Mouse (Mus musculus) myocyte (in vitro differentiated cells): ENCODE results near the gene Apoa4. TPM values are rescaled to one million over a fixed set of nuclear protein-coding genes. Genes with fewer than 3 reads are reported as not detected.

Source experiments
- H3K27me3 ChIP-seq: one replicate; pipeline ENCODE4 v1.6.1; 2011; ENCODE audit not compliant: control insufficient read depth, insufficient read depth, insufficient read length
- H3K36me3 ChIP-seq: one replicate; pipeline ENCODE4 v1.6.1; 2011; ENCODE audit not compliant: control insufficient read depth, insufficient read depth
- H3K4me2 ChIP-seq: one replicate; pipeline ENCODE4 v1.6.1; 2011; ENCODE audit warnings: low read depth, control low read depth
- H3K4me3 ChIP-seq: one replicate; pipeline ENCODE4 v1.5.1; 2011; ENCODE audit warnings: mild to moderate bottlenecking, control low read depth, moderate library complexity
- H3K79me2 ChIP-seq: one replicate; pipeline ENCODE4 v1.6.1; 2011; ENCODE audit not compliant: control insufficient read depth, insufficient read depth
- H3ac ChIP-seq: one replicate; pipeline ENCODE4 v1.6.1; 2011; ENCODE audit not compliant: control insufficient read depth, insufficient read length
- MYOD1 ChIP-seq, 3 experiments: IDR thresholded peaks; one replicate each; pipeline ENCODE4 v1.6.1; 2011; ENCODE audit warnings: control low read depth in 2 of 3, low read depth in 2 of 3, mild to moderate bottlenecking in 2 of 3, moderate library complexity in 1 of 3; ENCODE audit not compliant: insufficient read length in 2 of 3, control insufficient read depth in 1 of 3
- POLR2A ChIP-seq: IDR thresholded peaks from one replicate; pipeline ENCODE4 v1.6.1; 2011; ENCODE audit warnings: low read depth, mild to moderate bottlenecking, control low read depth, moderate library complexity; ENCODE audit not compliant: insufficient read length
- POLR2AphosphoS2 ChIP-seq: IDR thresholded peaks from one replicate; pipeline ENCODE4 v1.6.1; 2011; ENCODE audit warnings: low read depth, control low read depth; ENCODE audit not compliant: insufficient read length
- REST ChIP-seq: IDR thresholded peaks from one replicate; pipeline ENCODE4 v1.6.1; 2011; ENCODE audit warnings: mild to moderate bottlenecking, control low read depth, moderate library complexity; ENCODE audit not compliant: insufficient read depth, insufficient read length
- TCF3 ChIP-seq: IDR thresholded peaks from one replicate; pipeline ENCODE4 v1.6.1; 2011; ENCODE audit warnings: low read depth, control low read depth; ENCODE audit not compliant: insufficient read length
- polyA plus RNA-seq: library from polyadenylated mRNA; unstranded; fragments of >200 nt; fragmentation: generic; extraction: Trizol; gene quantifications from one replicate; pipeline ENCODE4 v1.2.1, GENCODE M21; 2012; ENCODE audit warnings: missing spikeins

The Apoa4 gene
- polyA plus RNA-seq, 1 experiment: not detected

- Histone ChIP-seq H3K27me3 (no peaks in the 10 kb centered on the region), H3K4me2 (peak within 1 kb of the TSS; percentile 88), H3K4me3 (peak within 1 kb of the TSS; percentile 59), H3K79me2 (peaks cover 14% of the 10 kb centered on the region), H3K36me3 (peaks cover 33% of the 10 kb centered on the region), H3ac (peak within 1 kb of the TSS; percentile 24)
- TF ChIP-seq POLR2AphosphoS2 (peak; percentile 84), MYOD1 (IDR thresholded peaks at IDR 0.05; ENCODE audit: control insufficient read depth in 1 of 3, insufficient read length in 2 of 3, low read depth in 2 of 3) (peak in 1 of 3 experiments; percentile 5), POLR2A (peak; percentile 84), REST (no peak), TCF3 (no peak)
These were observed 42.3 kb downstream of the Apoa4 start, which contains the start of gene Bud13 for GRCm38 (mm10) chr9:46282631-46283436. Bud13 (plus strand) TSS chr9:46283008.

Other genes with a start within 250 kb of the Apoa4 start
- 86.8 TPM for gene Pafah1b2, start 228.0 kb upstream of the Apoa4 start, polyA plus RNA-seq
- 29.4 TPM for gene Sik3, start 227.9 kb upstream of the Apoa4 start, polyA plus RNA-seq
- not detected for gene Apoa1, start 12.1 kb upstream of the Apoa4 start, polyA plus RNA-seq
- gene Apoc3, start 5.1 kb upstream of the Apoa4 start, polyA plus RNA-seq: not detected
- gene Apoa5, start 27.9 kb downstream of the Apoa4 start, polyA plus RNA-seq: not detected
- 33.1 TPM for gene Zpr1, start 32.4 kb downstream of the Apoa4 start, polyA plus RNA-seq
- 9.5 TPM for gene Bud13, start 42.3 kb downstream of the Apoa4 start, polyA plus RNA-seq
- not detected for gene 4931429L15Rik, start 79.3 kb downstream of the Apoa4 start, polyA plus RNA-seq